Mouse (Mus musculus) left cerebral cortex, adult 18-20 months (tissue): Measurements from ENCODE around the gene Adamts4. TPM values are rescaled to one million over a fixed set of nuclear protein-coding genes. Genes with fewer than 3 reads are reported as not detected.
"Not testable (repeated sequence)": the region's sequence is repeated elsewhere in the genome, so short reads cannot be mapped to it uniquely, and the experiment has no call there.

Experiments used
- DNase-seq, 2 experiments: peaks; one replicate each; pipeline ENCODE4 v3.0.0; 2021 to 2022; ENCODE audit warnings: low spot score in 2 of 2, mixed read lengths in 1 of 2
- total RNA-seq, 2 experiments: library from RNA; stranded (reverse); gene quantifications; 2 replicates each; pipeline ENCODE4 v1.2.3; 2021

Adamts4 gene
- total RNA-seq, 2 experiments from 2014 or later, result 5.9 to 8.9 TPM

- no peak for DNase-seq
Measured at GRCm38 (mm10) chr1:171229750-171230149, 20.5 kb upstream of the Adamts4 start.

GRCm38 (mm10) chr1:171230215-171230614 lies 20.0 kb upstream of the Adamts4 start:
- no peak for DNase-seq

- no peak for DNase-seq
Measured at GRCm38 (mm10) chr1:171231844-171232243, 18.4 kb upstream of the Adamts4 start.

- no peak for DNase-seq
Measured at GRCm38 (mm10) chr1:171232348-171232747, 17.9 kb upstream of the Adamts4 start.

GRCm38 (mm10) chr1:171232800-171233730 lies 17.2 kb upstream of the Adamts4 start:
- no peak for DNase-seq

GRCm38 (mm10) chr1:171234126-171234525 lies 16.1 kb upstream of the Adamts4 start, which contains the start of gene Fcer1g:
Fcer1g (minus strand) TSS chr1:171234365.
- DNase-seq, result no peak

- DNase-seq, result no peak
Measured at GRCm38 (mm10) chr1:171234538-171234937, 15.7 kb upstream of the Adamts4 start.

- no peak for DNase-seq
Measured at GRCm38 (mm10) chr1:171235791-171236190, 14.4 kb upstream of the Adamts4 start.

GRCm38 (mm10) chr1:171237438-171237837 lies 12.8 kb upstream of the Adamts4 start:
- no peak for DNase-seq

GRCm38 (mm10) chr1:171238463-171238862 lies 11.8 kb upstream of the Adamts4 start:
- DNase-seq, result peak; percentile 53 to 55

GRCm38 (mm10) chr1:171239992-171240744 lies 10.1 kb upstream of the Adamts4 start:
- no peak for DNase-seq

GRCm38 (mm10) chr1:171240911-171241310 lies 9.3 kb upstream of the Adamts4 start:
- DNase-seq, result no peak

- not testable (repeated sequence) for DNase-seq
Measured at GRCm38 (mm10) chr1:171241952-171242351, 8.3 kb upstream of the Adamts4 start.

GRCm38 (mm10) chr1:171245353-171245752 lies 4.9 kb upstream of the Adamts4 start:
- DNase-seq, result no peak

GRCm38 (mm10) chr1:171246709-171247452 lies 3.3 kb upstream of the Adamts4 start:
- DNase-seq, result peak; percentile 98

- no peak for DNase-seq
Measured at GRCm38 (mm10) chr1:171247453-171247841, 2.8 kb upstream of the Adamts4 start.

- no peak for DNase-seq
Measured at GRCm38 (mm10) chr1:171247916-171248315, 2.3 kb upstream of the Adamts4 start.

- DNase-seq, result no peak
Measured at GRCm38 (mm10) chr1:171248386-171249226, 1.6 kb upstream of the Adamts4 start.

GRCm38 (mm10) chr1:171250680-171251593 lies 716 bp downstream of the Adamts4 start, which contains the start of gene Ndufs2:
Ndufs2 (minus strand) TSS chr1:171251388.
- DNase-seq, result no peak
